Mouse (Mus musculus): Measurements from ENCODE around the gene Dock3. TPM values are rescaled to one million over a fixed set of nuclear protein-coding genes. Genes with fewer than 3 reads are reported as not detected.

The Dock3 gene
- polyA plus RNA-seq, 1 experiment, result 78.6 TPM

GRCm38 (mm10) chr9:106903099-106903790, 328.5 kb downstream of the Dock3 start:
- no peak for TF ChIP-seq POLR2A (IDR thresholded peaks at IDR 0.05; ENCODE audit: borderline replicate concordance, extremely low read depth, insufficient read depth, insufficient read length, poor library complexity, severe bottlenecking)
- TF ChIP-seq CTCF (IDR thresholded peaks at IDR 0.05; ENCODE audit: borderline replicate concordance, extremely low read depth, insufficient read depth, insufficient read length), result no peak
- DNase-seq (ENCODE audit: low read depth), result no peak

- TF ChIP-seq CTCF (IDR thresholded peaks at IDR 0.05; ENCODE audit: borderline replicate concordance, extremely low read depth, insufficient read depth, insufficient read length), result no peak
- no peak for TF ChIP-seq POLR2A (IDR thresholded peaks at IDR 0.05; ENCODE audit: borderline replicate concordance, extremely low read depth, insufficient read depth, insufficient read length, poor library complexity, severe bottlenecking)
These were observed 330.1 kb downstream of the Dock3 start for GRCm38 (mm10) chr9:106901596-106901995.

GRCm38 (mm10) chr9:106898901-106899300, 332.8 kb downstream of the Dock3 start:
- TF ChIP-seq CTCF (IDR thresholded peaks at IDR 0.05; ENCODE audit: borderline replicate concordance, extremely low read depth, insufficient read depth, insufficient read length) (no peak), POLR2A (IDR thresholded peaks at IDR 0.05; ENCODE audit: borderline replicate concordance, extremely low read depth, insufficient read depth, insufficient read length, poor library complexity, severe bottlenecking) (no peak)
- no peak for DNase-seq (ENCODE audit: low read depth)

More at GRCm38 (mm10) chr9:106901596-106901995, 330.1 kb downstream of the Dock3 start:
- no peak for DNase-seq (ENCODE audit: low read depth)

- DNase-seq (ENCODE audit: low read depth), result no peak
- no peak for TF ChIP-seq POLR2A (IDR thresholded peaks at IDR 0.05; ENCODE audit: borderline replicate concordance, extremely low read depth, insufficient read depth, insufficient read length, poor library complexity, severe bottlenecking)
- TF ChIP-seq CTCF (IDR thresholded peaks at IDR 0.05; ENCODE audit: borderline replicate concordance, extremely low read depth, insufficient read depth, insufficient read length), result no peak
These were observed 338.4 kb downstream of the Dock3 start for GRCm38 (mm10) chr9:106893327-106893726.

GRCm38 (mm10) chr9:106892552-106892875, 339.2 kb downstream of the Dock3 start:
- DNase-seq (ENCODE audit: low read depth), result no peak
- TF ChIP-seq POLR2A (IDR thresholded peaks at IDR 0.05; ENCODE audit: borderline replicate concordance, extremely low read depth, insufficient read depth, insufficient read length, poor library complexity, severe bottlenecking), result 0 out of 2 replicates have a peak, but pooled peaks have one; percentile 8
- no peak for TF ChIP-seq CTCF (IDR thresholded peaks at IDR 0.05; ENCODE audit: borderline replicate concordance, extremely low read depth, insufficient read depth, insufficient read length)

GRCm38 (mm10) chr9:106891829-106892551, 339.7 kb downstream of the Dock3 start, which contains the start of gene Manf:
Gene Manf (minus strand): TSS chr9:106891979.
- TF ChIP-seq CTCF (IDR thresholded peaks at IDR 0.05; ENCODE audit: borderline replicate concordance, extremely low read depth, insufficient read depth, insufficient read length) (peak; percentile 13; the same call in 1 of the 2 replicates), POLR2A (IDR thresholded peaks at IDR 0.05; ENCODE audit: borderline replicate concordance, extremely low read depth, insufficient read depth, insufficient read length, poor library complexity, severe bottlenecking) (peak; percentile 98)
- DNase-seq (ENCODE audit: low read depth), result peak; percentile 100

GRCm38 (mm10) chr9:106891341-106891741, 340.4 kb downstream of the Dock3 start:
- TF ChIP-seq POLR2A (IDR thresholded peaks at IDR 0.05; ENCODE audit: borderline replicate concordance, extremely low read depth, insufficient read depth, insufficient read length, poor library complexity, severe bottlenecking) (no peak), CTCF (IDR thresholded peaks at IDR 0.05; ENCODE audit: borderline replicate concordance, extremely low read depth, insufficient read depth, insufficient read length) (no peak)
- DNase-seq (ENCODE audit: low read depth), result peak; percentile 35

- TF ChIP-seq CTCF (IDR thresholded peaks at IDR 0.05; ENCODE audit: borderline replicate concordance, extremely low read depth, insufficient read depth, insufficient read length) (no peak), POLR2A (IDR thresholded peaks at IDR 0.05; ENCODE audit: borderline replicate concordance, extremely low read depth, insufficient read depth, insufficient read length, poor library complexity, severe bottlenecking) (no peak)
- no peak for DNase-seq (ENCODE audit: low read depth)
These were observed 341.0 kb downstream of the Dock3 start for GRCm38 (mm10) chr9:106890496-106891240.

GRCm38 (mm10) chr9:106889321-106889720, 342.4 kb downstream of the Dock3 start:
- DNase-seq (ENCODE audit: low read depth), result no peak
- TF ChIP-seq CTCF (IDR thresholded peaks at IDR 0.05; ENCODE audit: borderline replicate concordance, extremely low read depth, insufficient read depth, insufficient read length) (no peak), POLR2A (IDR thresholded peaks at IDR 0.05; ENCODE audit: borderline replicate concordance, extremely low read depth, insufficient read depth, insufficient read length, poor library complexity, severe bottlenecking) (no peak)

- no peak for TF ChIP-seq POLR2A (IDR thresholded peaks at IDR 0.05; ENCODE audit: borderline replicate concordance, extremely low read depth, insufficient read depth, insufficient read length, poor library complexity, severe bottlenecking)
- no peak for TF ChIP-seq CTCF (IDR thresholded peaks at IDR 0.05; ENCODE audit: borderline replicate concordance, extremely low read depth, insufficient read depth, insufficient read length)
- no peak for DNase-seq (ENCODE audit: low read depth)
These were observed 343.4 kb downstream of the Dock3 start for GRCm38 (mm10) chr9:106888346-106888745.

Measured in brain, embryonic 14.5 days (tissue).